ENCODE assay signal across 37 mouse cellular contexts in genomic region chrX:7635101-7635500, GRCm38 (mm10). TPM values are rescaled to one million over a fixed set of nuclear protein-coding genes. Genes with fewer than 3 reads are reported as not detected.
DNase-seq lines count a peak whose midpoint lies in the region; TF ChIP-seq lines count a peak whose summit lies in the region.
"Had no signal": no experiment of that assay in that cellular context is flagged by ENCODE, and none has a peak within 500 bp of the region (broad histone marks: within the 10 kb centered on the region; RNA-seq: fewer than 3 reads in every experiment).

No protein-coding gene starts in this region.

- no peak overlapping the region for H3K4me3 ChIP-seq in layer of hippocampus, adult 2 months
- H3K4me3 ChIP-seq in cortical plate, adult 2 months (ENCODE audit: insufficient read depth, low read length): no peak overlapping the region
- H3K4me3 ChIP-seq: embryonic facial prominence, embryonic 10.5 days; embryonic facial prominence, embryonic 15.5 days; forebrain, embryonic 12.5 days; heart, embryonic 13.5 days; limb, embryonic 10.5 days; limb, embryonic 15.5 days; liver, embryonic 13.5 days; megakaryocyte, embryonic 14.5 days; midbrain, embryonic 13.5 days had no signal

- peak overlapping the region; percentile 18; the same call in 1 of the 2 replicates for H3K27ac ChIP-seq in layer of hippocampus, adult 2 months
- H3K27ac ChIP-seq in cortical plate, adult 2 months (ENCODE audit: insufficient read depth, low read length): peak overlapping the region; percentile 78
- H3K27ac ChIP-seq: embryonic facial prominence, embryonic 10.5 days; embryonic facial prominence, embryonic 15.5 days; forebrain, embryonic 12.5 days; heart, embryonic 13.5 days; hindbrain, embryonic 14.5 days; limb, embryonic 10.5 days; limb, embryonic 15.5 days; liver, embryonic 13.5 days; midbrain, embryonic 13.5 days had no signal

- no peak for TF ChIP-seq CTCF in layer of hippocampus, adult 2 months (conservative IDR thresholded peaks at IDR 0.05)
- TF ChIP-seq CTCF in cortical plate, adult 2 months (IDR thresholded peaks at IDR 0.05; ENCODE audit: extremely low read depth, insufficient read depth, low read length): no peak

- peaks cover 1% of the 10 kb centered on the region; the same call in 1 of the 2 replicates for H3K4me1 ChIP-seq in cortical plate, adult 2 months (ENCODE audit: control insufficient read depth, insufficient read depth, low read length)
- H3K4me1 ChIP-seq: embryonic facial prominence, embryonic 15.5 days; heart, embryonic 13.5 days; limb, embryonic 15.5 days; midbrain, embryonic 13.5 days had no signal

- no peak for DNase-seq in layer of hippocampus, adult 2 months (ENCODE audit: low spot score in 2 of 2)
- DNase-seq in layer of hippocampus, adult 9-10 months (ENCODE audit: low spot score): no peak
- peak; percentile 80 for DNase-seq in right cerebral cortex, adult 18-20 months
- no peak for DNase-seq in right cerebral cortex, postnatal 25 days
- DNase-seq in thymus, postnatal 10 days (ENCODE audit: low spot score in 2 of 2): no peak
- no peak for DNase-seq in ovary, adult 18-20 months (ENCODE audit: low spot score)
- DNase-seq: adrenal gland, postnatal 25 days; cerebellum, adult 18-20 months; cerebellum, postnatal 10 days; forebrain, postnatal 0 days; gastrocnemius, postnatal 10 days; heart, postnatal 10 days; kidney, adult 9 months; kidney, postnatal 10 days; liver, embryonic 13.5 days; lung, adult 18-20 months; lung, postnatal 4 days; spleen, adult 18-20 months; thymus, adult 18-20 months; thymus, postnatal 36 days had no signal

- no peak for TF ChIP-seq POLR2A in cortical plate, adult 2 months (IDR thresholded peaks at IDR 0.05; ENCODE audit: extremely low read depth, insufficient read depth, low read length)

RNA-seq across cellular contexts. Expression of gene Syp, which starts 3.2 kb away (rescaled TPM):
- 1,000 to 10,000 TPM; 1,738 to 1,877 TPM for total RNA-seq in layer of hippocampus, adult 2 months (2021)
- polyA plus RNA-seq in cortical plate, adult 2 months (2012; rRNA removed): 1,108 and 1,136 TPM in 2 replicates

RNA-seq across cellular contexts. Expression of gene Prickle3, which starts 22.0 kb away (rescaled TPM):
- total RNA-seq in layer of hippocampus, adult 2 months (2021): 1 to 10 TPM; 1.0 to 1.1 TPM
- polyA plus RNA-seq in cortical plate, adult 2 months (2012; rRNA removed): 2.1 and 2.5 TPM in 2 replicates

RNA-seq across cellular contexts. Expression of gene Cacna1f, which starts 28.2 kb away (rescaled TPM):
- under 1 TPM in 1 of 2 experiments, not detected in 1; 0.08 TPM for total RNA-seq in layer of hippocampus, adult 2 months (2021)
- 0.17 and 0.26 TPM in 2 replicates for polyA plus RNA-seq in cortical plate, adult 2 months (2012; rRNA removed)
- total RNA-seq: adrenal gland, adult 18-20 months; adrenal gland, postnatal 25 days; gastrocnemius, postnatal 10 days; heart, adult 8-10 months; heart, postnatal 10 days; hematopoietic stem cell, adult 5-6 weeks; layer of hippocampus, postnatal 25 days had no signal
- polyA plus RNA-seq: CD4-positive, CD25-positive, alpha-beta regulatory T cell, adult 4 months; forebrain, embryonic 12.5 days; heart, embryonic 13.5 days; hindbrain, embryonic 14.5 days; intestine, postnatal 0 days; limb, embryonic 10.5 days; liver, embryonic 13.5 days; stomach, embryonic 16.5 days had no signal

RNA-seq across cellular contexts. Expression of gene Ccdc22, which starts 29.8 kb away (rescaled TPM):
- total RNA-seq in layer of hippocampus, adult 2 months (2021): 10 to 100 TPM; 25.3 to 25.5 TPM
- polyA plus RNA-seq in cortical plate, adult 2 months (2012; rRNA removed): 36.1 and 39.7 TPM in 2 replicates

RNA-seq across cellular contexts. Expression of gene Plp2, which starts 36.1 kb away (rescaled TPM):
- total RNA-seq in layer of hippocampus, adult 2 months (2021): 1 to 10 TPM; 4.9 to 5.4 TPM
- 14.5 and 16.3 TPM in 2 replicates for polyA plus RNA-seq in cortical plate, adult 2 months (2012; rRNA removed)
